Mouse (Mus musculus) cerebellum, adult 2 months (tissue): ENCODE measurements at regions not wholly inside any gene's neighbourhood (a gene's known extent, or its start where the extent isn't known, plus 50 kb on each side); places are given as distances from the start of the nearest gene placed in this dataset.

Source experiments
- CTCF ChIP-seq: fragments of 200-500 bp; IDR thresholded peaks from 2 replicates; pipeline ENCODE4 v1.5.1; 2011; ENCODE audit warnings: low read depth, mild to moderate bottlenecking, control low read depth, low read length, moderate library complexity, borderline replicate concordance; ENCODE audit not compliant: insufficient read depth
- POLR2A ChIP-seq: fragments of 200-500 bp; IDR thresholded peaks from 2 replicates; pipeline ENCODE4 v1.6.1; 2011; ENCODE audit warnings: low read length, control low read depth, borderline replicate concordance; ENCODE audit not compliant: insufficient read depth

GRCm38 (mm10) chr16:78208321-78208720, 93.0 kb upstream of the Cxadr start:
- TF ChIP-seq CTCF (no peak), POLR2A (no peak)
